Mouse (Mus musculus): Measurements from ENCODE around the gene Gpr157.

Gpr157 gene

DNA sequence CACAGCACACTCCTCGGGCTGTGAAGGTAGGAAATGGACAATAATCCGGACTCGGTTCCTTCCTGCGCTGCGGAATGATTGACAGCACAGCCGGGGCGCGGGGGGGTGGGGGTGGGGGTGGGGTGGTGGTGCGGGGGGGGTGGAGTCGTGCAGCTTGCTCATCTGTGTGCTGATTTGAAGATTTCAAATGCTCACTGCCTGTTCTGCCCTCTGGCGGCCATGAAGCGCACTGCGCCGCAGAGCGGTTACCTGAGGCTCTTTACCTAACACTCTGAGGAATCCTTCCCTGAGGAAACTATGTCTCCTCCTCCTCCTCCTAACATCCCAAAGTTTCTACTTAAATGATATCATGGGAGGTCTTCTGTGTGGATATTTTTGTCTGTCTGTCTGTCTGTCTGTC, 25.7 kb downstream of the Gpr157 start:
- peak; percentile 49 to 57 for DNase-seq

DNA sequence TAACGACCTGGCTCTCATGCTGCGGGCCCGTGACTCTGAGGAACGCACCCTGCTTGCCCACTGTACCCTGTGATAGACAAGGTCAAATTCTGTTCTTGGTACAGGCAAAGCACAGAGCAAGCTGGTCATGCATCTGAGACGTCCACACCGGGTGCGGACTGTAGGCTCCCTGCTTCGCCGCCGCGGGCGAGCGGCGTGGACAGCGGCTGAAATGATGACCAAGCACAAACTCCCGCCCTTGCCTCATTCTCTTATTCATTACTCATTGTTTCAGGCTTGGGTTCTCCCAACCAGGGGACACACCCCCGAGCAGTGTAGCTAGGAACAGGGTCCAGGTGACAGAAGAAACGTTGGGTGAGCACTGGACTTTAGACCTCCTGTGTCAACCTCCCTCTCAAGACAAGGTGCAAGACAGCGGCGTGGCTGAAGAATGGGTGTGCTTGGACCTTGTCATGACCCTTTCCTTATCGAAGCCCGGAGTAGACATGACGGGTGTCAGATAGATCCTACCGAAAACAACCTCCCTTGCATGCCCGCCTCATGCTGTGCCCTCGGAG, 27.4 kb downstream of the Gpr157 start:
- no peak for DNase-seq

DNA sequence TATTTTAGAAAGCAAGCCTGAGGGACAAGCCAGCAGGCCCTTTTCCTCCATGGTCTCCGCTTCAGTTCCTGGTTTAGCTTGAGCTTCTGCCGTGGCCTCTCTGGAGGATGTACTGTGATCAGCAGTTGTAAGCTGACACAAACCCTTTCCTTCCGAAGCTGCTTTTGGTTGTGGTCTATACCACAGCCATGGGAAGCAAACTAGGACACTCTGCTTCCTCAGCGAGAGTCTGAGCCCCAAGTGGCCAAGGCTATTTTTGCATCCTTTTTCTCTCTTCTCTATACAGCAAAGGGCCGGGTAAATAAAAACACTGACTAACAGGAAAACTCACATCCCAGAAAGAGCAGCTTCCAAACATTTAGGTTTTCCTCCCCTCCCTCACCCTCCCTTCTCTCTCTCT, 30.1 kb downstream of the Gpr157 start:
- DNase-seq, result no peak

DNA sequence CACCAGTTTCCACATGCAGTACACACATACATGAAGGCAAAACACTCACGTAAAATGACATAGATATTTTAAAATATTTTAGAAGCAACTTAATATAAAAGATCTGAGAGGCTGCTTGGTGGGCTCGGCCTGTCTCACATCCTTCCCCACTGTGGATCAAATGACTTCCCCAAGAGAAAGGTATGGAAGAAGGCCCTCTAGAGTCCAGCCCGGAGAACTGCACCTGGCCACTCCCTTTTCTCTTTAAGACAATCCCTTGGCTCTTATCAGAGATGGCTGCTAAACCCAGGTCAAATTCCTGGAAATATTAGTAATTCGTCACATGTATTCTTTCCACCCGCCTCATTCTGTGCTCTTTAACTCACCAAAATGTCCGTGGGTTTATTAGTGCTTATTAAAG, 31.0 kb downstream of the Gpr157 start:
- DNase-seq, result no peak

DNA sequence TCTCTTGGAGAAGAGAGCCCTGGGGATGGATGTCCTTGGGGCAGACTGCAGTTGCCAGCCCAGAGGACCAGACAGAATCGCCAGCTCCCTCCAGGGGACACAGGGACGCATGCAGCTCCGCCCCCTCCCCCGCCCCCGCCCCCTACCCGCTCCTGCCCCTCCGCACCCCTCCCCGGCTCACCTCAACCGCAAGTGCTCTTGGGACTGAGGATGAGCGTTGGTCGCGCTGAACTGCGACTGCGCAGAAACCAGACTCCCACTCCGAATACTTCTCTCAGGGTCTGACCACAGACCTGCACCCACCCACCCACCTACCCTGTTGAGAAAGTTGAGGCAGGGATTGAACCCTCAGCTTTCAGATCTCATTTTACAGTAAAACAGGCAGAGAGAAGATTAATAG, 31.9 kb downstream of the Gpr157 start, which contains the start of gene Slc2a5:
Gene Slc2a5, plus strand, starts transcription at position 229 of the 400 bp plus-strand sequence.
- DNase-seq, result no peak

DNA sequence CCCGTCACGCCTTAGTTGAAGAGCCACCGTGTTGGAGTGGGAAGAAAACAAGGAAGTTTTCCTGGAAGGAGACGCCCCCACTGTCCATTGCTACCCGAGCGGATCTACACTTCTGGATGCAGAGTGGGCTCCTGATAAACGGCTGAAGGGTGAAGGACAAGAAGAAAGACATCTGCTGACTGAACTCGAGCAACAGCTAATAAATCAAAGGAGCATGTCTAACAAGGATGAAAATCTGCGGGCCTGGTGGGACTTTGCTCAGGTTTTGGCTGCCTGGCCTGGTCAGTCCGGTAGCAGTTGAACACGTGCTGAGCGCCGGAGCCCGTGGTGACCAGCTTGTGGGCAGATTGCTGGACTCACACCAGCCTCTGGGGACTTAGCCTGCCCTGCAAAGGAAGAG, 32.5 kb downstream of the Gpr157 start:
- DNase-seq, result no peak

DNA sequence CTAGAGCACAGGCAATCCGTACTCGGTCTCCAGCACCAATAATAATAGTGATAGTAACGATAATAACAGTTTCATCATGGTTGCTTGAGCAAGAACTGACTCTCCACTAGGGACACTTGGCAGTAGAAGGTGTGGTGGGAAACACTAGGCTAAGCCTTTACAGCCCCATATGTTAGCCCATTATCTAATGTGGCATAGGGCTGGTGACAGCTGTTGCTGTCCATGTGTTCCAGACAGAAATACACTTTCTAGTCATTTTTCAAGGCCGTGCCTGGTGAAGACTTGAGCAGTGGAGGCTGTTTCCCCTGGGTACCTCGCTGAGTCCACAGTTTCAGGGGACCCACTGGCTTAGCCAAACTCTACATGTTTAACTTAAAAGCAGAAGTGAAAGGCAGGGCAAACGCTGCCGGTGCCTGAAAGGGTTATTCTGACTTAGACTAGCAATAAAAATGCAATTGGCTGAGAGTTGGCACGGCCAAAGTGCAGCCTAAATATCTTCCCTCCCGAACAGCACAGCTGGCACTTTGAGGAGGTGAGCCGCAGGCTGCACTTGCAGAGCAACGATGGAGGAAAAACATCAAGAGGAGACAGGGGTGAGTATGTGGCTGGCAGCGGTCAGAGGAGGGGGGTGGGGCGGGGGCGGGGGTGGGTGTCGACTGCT, 33.1 kb downstream of the Gpr157 start:
- no peak for DNase-seq

DNA sequence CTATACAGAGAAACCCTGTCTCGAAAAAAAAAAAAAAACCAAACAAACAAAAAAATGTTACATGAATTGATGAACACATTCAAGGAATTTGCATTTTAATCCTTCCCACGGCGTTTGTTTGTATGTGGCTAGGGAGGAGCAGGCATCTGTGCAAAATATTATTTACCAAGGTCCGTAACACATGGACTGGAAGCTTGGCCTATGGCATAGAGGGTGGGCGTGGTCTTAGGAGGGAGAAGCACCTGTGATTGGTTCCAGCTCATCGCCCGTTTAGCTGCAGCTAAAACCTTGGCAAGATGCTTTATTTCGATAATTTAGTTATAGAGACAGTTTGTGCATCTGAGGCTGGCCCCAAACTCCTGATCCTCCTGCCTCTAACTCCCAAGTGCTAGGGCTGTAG, 34.3 kb downstream of the Gpr157 start:
- no peak for DNase-seq

DNA sequence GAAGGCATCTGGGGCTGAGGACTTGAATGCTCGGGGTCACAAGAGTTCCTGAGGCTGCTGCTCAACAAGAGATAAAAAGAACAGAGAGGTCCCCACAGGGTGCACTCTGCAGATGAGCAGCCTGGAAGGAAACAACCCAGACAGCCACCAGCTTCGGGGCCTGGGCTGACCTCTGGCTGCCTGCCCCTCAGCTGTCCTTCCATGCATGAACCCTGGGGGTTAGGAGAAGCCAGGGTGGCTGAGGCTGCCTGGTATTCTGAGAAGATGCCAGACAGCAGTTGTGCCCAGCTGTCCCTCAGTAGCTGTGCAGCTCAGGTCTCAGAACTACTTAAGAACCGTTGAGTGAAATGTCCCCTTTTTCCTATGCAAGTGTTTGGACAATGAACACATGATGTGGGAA, 35.3 kb downstream of the Gpr157 start:
- no peak for DNase-seq

DNA sequence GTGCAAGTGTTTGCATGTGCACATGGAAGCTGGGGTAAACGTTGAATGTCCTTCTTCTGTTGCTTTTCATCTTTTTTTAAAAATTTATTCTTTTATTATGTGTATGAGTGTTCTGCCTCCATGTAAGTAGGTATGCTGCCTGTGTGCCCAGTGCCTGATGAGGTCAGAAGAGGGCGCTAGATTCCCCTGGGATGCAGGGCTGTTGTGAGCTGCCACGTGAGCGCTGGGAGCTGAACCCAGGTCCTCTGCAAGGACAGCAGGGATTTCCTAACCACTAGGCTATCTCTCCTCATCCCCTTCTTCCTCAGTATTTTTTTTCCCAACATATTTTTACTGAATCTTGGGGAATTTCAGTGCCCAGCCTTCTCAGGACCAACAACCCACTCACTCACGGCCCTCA, 39.2 kb downstream of the Gpr157 start:
- DNase-seq, result no peak

DNA sequence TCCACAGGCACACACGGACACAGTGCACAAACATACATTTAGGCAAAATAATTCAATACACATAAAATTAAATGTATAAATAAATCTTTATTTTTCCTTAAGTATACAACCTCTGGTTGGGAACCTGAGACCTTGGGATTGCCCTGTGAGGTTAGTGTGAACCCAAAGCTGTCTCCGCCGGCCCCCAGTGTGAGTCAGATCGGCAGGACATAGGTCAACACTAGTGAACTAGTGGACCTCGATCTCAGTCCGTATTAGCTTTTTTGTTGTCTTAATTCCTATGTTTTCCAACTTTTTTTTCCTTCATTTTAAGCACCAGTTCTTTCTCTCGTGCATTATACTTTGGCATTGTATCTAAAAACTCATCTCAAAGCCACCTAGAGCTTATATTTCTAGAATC, 40.7 kb downstream of the Gpr157 start:
- DNase-seq, result no peak

DNA sequence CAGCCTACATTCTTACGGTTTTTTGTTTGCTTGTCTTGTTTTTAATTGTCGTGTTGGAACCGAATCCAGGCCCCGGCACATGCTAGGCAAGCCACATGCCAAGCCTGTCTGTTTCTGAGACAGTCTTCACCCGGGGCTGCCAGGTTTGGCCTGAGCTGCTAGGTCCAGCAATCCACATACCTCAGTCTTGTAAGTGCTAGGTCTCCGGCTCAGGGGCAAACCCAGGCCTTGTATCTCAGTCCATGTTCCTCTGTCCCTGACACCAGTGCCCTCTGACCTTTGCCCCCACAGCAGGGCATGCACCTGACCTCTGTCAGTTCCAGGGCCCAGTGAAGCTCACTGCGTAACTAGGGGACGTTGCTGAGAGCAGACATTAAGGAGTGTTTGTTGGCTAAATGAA, 41.4 kb downstream of the Gpr157 start:
- no peak for DNase-seq

DNA sequence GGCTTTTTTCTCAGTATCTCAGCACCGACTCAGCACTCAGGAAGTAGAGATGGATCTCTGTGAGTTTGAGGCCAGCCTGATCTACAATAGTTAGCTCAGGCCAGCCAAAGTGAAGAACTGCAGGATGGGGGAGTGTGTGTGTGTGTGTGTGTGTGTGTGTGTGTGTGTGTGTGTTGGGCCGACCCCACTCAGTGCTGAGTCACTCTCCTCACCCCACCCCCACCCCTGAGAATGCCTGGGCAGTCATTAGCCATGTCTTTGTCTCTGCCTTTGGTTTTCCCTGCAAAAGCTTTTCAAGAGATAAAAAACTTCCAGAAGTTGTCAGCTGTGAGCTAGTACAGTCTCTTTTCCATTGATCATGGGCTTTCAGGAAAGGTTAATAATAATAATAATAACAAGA, 43.5 kb downstream of the Gpr157 start:
- DNase-seq, result no peak

DNA sequence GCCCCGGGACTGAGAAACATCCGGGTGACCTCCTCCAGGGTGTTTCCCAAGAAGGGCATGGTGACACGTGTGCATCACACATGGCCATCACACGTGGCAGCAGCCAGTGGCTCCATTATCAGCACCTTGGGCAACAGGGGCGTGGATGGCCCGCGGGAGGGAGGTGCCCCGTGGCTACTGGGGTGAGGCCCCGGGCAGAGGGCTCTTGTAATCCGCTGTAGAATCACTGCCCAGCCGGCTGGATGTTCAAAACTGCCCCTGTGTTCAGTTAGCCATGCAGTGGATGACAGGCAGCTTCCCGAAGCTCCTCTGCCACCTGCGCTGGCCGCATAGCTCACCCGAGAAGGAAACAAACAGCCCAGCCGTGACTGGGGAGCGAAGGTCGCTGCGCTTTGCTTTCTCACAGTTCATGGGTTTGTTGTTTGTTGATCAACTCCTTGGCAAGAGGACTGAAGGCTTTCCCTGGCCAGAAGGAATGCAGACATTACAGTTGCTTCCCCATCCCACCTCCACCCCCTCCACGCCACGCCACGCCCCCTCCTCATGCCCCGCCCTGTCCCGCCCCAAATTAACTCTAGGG, 45.6 kb downstream of the Gpr157 start:
- no peak for DNase-seq

DNA sequence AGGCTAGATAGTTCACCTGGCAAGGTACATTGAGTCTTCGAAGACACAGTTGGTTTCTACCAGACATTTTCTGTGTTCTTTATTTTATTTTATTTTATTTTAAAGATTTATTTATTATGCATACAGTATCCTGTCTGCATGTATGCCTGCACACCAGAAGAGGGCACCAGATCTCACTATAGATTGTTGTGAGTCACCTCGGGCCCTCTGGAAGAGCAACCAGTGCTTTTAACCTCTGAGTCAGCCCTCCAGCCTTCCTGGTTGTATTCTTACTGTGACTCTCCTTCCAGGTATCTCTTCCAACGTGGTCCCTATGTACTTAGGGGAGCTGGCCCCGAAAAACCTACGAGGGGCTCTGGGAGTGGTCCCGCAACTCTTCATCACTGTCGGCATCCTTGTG, 48.1 kb downstream of the Gpr157 start:
- no peak for DNase-seq

DNA sequence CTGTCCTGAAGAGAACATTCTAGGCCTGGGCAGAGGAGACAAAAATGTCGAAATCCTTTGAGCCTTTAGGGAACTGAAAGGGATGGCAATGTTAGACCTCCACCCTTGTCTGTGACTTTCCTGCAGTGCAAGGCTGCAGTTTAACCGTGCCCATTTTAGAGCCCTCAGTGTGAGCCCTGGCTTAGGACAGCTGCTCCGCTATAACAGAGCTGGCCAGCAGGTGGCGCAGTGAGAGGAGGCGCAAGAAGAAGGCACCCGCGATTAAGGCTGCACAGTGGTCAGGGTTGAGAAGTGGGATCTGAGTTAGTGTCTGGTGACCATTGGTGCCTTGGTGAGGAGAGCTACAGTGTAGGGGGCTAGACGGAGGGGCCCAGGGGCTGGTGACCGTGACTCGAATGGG, 49.5 kb downstream of the Gpr157 start:
- DNase-seq, result peak; percentile 17 to 45

DNA sequence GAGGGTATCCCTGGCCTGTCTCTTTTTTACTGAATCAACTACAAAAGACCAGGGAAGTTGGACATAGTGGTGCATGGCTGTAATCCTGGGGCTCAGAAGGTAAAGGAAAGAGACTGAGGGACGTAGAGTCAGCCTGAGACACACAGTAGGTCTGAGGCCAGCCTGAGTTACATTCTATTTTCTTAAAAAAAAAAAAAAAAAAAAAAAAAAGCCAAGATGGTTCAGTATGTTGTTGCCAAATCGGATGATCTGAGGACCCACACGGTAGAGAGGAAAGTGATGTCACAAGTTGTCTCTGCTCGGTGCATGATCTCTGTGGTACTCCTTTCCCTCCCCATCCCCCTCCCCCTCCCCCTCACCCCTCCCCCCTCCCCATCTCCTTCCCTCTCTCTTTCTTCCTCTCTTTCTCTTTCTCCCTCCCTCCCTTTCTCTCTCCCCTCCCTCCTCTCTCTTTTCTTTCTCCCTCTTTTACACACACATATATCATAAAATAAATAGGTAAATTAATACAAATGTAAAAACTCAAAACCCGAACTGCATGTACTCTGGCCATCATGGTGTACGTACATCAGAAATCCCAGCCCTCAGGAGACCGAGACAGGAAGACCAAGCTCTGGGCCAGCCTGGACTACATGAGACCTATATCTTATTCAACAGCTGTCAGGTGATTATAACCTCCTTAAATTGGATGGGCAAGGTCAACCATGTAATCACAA, 50.4 kb downstream of the Gpr157 start:
- no peak for DNase-seq

DNA sequence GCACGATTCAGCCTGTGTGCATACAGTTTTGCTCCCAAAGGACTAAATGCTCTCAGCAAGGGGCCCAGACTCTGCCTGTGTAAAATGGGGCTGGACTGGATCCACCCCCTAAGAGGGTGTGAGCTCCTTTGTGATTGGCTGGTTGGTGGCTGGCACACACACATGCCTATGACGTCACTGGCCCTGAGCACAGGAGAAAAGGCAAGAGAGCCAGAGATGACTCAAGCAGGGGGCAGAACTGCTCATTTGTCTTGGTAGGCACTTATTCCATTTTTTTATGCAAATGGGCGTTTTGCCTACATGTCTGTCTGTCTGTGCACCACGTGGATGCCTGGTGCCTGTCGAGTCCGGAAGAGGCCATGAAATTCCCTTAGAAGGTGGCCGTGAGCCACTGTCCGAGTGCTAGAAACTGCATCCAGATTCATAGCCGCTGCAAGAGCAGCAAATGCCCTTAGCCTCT, 50.9 kb downstream of the Gpr157 start:
- peak in 1 of 2 experiments; percentile 30 for DNase-seq

DNA sequence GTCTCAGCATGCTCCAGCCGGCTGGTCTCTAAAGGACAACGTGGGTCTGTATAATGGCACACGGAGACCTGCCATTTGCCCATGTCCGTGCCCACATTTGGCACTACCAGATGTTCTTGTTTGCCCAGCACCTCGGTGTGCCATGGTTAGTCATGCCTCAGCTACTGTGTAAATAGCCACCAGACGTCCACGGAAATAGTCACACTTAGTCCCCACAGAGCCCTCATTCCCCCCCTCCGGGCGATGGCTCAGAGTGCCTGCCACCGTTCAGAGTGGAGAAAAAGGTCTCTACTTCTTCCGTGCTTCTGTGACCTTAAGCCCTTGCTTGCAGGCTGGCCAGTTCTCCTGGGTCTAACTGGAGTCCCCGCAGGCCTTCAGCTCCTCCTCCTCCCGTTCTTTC, 51.9 kb downstream of the Gpr157 start:
- no peak for DNase-seq

DNA sequence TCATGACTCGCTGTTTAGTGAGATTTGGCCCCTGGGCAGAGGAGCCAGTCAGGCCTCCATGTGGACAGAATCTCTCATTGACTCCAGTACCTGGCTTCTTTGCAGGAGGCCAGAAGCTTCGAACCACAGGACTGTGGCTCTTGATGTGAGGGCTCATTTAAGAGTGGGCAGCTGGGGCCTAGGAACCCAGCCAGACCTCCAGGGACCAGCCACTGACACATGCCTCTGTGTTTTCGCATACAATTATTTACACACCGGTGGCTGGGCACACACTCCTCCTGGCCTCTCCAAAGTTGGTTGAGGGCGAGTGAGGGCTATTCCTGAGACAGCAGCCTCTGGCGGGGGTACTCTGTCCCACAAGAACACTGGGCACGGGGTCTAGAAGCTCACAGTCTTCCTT, 53.2 kb downstream of the Gpr157 start:
- DNase-seq, result no peak

DNA sequence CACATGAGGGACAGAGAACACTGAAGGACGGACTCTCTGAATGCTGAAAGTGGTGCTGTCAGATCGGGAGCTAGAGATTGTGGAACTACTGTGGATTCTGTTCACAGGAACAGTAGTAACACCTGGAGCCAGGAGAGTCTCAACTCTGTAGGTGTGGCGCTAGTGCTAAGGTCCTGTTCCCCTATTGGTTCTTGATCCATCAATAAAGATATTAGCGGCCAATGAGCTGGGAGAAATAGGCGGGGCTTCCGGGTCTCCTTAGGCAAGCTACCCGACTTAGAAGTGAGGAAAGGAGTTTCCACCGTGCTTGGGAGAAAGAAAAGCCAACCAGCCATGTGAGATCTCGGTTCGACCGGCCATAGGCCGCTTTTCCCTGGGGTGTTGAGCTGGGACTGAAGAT, 57.1 kb downstream of the Gpr157 start:
- DNase-seq, result no peak

DNA sequence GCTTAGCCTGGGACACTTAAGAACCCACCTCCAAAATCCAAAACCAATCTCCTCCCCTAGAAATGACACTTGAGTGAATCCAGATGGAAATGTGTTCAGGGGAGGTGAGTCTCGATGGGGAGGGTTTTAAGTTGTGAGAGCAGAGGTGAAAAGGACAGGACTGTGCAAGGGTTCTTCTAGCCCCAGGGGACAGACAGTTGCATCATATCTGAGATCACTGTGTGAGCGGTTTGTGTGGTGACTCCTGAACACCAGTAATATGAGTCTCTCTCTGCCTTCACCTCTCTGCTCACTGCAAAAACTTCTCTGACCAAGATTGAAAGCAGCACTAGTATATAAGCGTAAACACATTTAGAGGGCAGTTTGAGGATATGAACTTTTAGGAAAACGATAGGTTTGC, 59.1 kb downstream of the Gpr157 start:
- no peak for DNase-seq

DNA sequence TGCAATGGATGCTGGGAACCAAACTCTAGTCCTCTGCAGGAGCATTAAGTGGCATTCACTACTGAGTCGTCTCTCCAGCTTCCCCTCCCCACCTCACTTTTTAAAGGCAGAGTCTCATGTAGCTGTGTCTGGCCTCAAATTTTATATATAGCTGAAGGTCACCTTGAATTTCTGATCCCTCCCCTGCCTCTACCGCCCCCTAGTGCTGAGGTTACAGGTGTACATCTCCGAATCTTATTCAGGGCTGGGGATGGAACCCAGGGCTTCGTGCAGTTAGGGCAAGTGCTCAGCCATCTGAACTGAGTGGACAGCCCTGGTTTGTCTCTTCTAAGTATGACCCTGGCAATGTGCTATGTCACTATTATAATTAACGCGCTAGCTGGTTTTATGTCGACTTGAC, 63.9 kb downstream of the Gpr157 start:
- DNase-seq, result no peak

DNA sequence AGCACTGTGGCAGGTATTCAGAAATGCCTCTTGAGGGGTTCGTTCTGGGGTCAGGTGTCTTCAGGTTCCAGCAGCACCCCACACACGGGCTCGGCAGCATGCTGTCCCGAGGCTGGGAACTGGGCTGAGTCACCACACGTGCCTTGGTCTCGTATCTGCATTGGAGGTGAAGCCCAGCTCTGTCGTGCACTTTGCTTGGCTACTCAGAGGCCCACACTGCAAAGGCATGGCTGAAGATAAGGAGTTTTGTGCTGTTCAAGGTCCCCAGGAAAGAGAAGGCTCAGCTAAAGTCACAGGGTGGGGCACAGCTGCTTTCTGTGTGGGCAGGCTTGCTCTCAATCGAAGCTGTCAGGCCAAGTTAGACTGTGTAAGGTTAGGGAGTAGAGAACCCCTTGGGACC, 65.3 kb downstream of the Gpr157 start:
- DNase-seq, result no peak

Measured in thymus, adult 18-20 months (tissue).